Mouse (Mus musculus) heart, postnatal 0 days (tissue): Measurements from ENCODE around the gene Ptpn1.

Experiments
- CTCF ChIP-seq: IDR thresholded peaks from 2 replicates; pipeline ENCODE4 v1.5.1; 2016; ENCODE audit warnings: antibody characterized with exemption, control low read depth, low read depth
- EP300 ChIP-seq: IDR thresholded peaks from 2 replicates; pipeline ENCODE4 v1.6.1; 2016; ENCODE audit warnings: antibody characterized with exemption, low read depth

- TF ChIP-seq CTCF = no peak
- no peak for TF ChIP-seq EP300
Observed at GRCm38 (mm10) chr2:167953819-167954218, 22.0 kb downstream of the Ptpn1 start.
